Mouse (Mus musculus) forebrain, embryonic 14.5 days (tissue): ENCODE measurements around the gene Ankrd55. TPM values are rescaled to one million over a fixed set of nuclear protein-coding genes. Genes with fewer than 3 reads are reported as not detected.

Source experiments
- ATAC-seq: fragments of 200-750 bp; cut with Nextera tagmentation; 2 replicates; pipeline ENCODE4 v1.8.0; 2017; ENCODE audit warnings: mild to moderate bottlenecking, moderate library complexity
- DNase-seq: peaks from one replicate; pipeline ENCODE4 v3.0.0-alpha.2; 2015; ENCODE audit warnings: low spot score
- H3K27ac ChIP-seq: fragments of 300-500 bp; sonication (generic); 2 replicates; pipeline ENCODE4 v1.5.1; 2014; ENCODE audit warnings: low read depth, mild to moderate bottlenecking, control low read depth, low read length, moderate library complexity
- H3K27me3 ChIP-seq: fragments of 300-500 bp; sonication (generic); replicated peaks from 2 replicates; pipeline ENCODE4 v1.6.1; 2014; ENCODE audit warnings: low read length, control low read depth, mixed read lengths; ENCODE audit not compliant: control insufficient read depth, insufficient read depth
- H3K36me3 ChIP-seq: fragments of 300-500 bp; sonication (generic); 2 replicates; pipeline ENCODE4 v1.6.1; 2014; ENCODE audit warnings: low read length, control low read depth; ENCODE audit not compliant: control insufficient read depth, insufficient read depth
- H3K4me1 ChIP-seq: fragments of 300-500 bp; sonication (generic); 2 replicates; pipeline ENCODE4 v1.6.1; 2014; ENCODE audit warnings: antibody characterized with exemption, low read length, control low read depth; ENCODE audit not compliant: control insufficient read depth, insufficient read depth
- H3K4me2 ChIP-seq: fragments of 300-500 bp; sonication (generic); 2 replicates; pipeline ENCODE4 v1.6.1; 2014; ENCODE audit warnings: mild to moderate bottlenecking, control low read depth, low read length
- H3K4me3 ChIP-seq: fragments of 300-500 bp; sonication (generic); 2 replicates; pipeline ENCODE4 v1.5.1; 2014; ENCODE audit warnings: low read depth, low read length, control low read depth
- H3K9ac ChIP-seq: fragments of 300-500 bp; sonication (generic); 2 replicates; pipeline ENCODE4 v1.6.1; 2014; ENCODE audit warnings: mild to moderate bottlenecking, low read length, control low read depth, moderate library complexity
- H3K9me3 ChIP-seq: fragments of 300-500 bp; sonication (generic); replicated peaks from 2 replicates; pipeline ENCODE4 v1.6.1; 2016; ENCODE audit warnings: low read length, control low read depth, mixed read lengths; ENCODE audit not compliant: control insufficient read depth
- WGBS: fragments of 180-500 bp; shearing (Covaris S2); extraction: QIAGEN DNeasy Blood & Tissue Kit; methylation state at CpG from one replicate; pipeline ENCODE4 v1.1.7; 2014; 5-methylcytosine and 5-hydroxymethylcytosine counted together
- polyA plus RNA-seq: library from polyadenylated mRNA; unstranded; fragments of >200 nt; fragmentation: Nextera tagmentation; extraction: Ambion mirVana; gene quantifications from 2 replicates; pipeline ENCODE4 v1.2.1, GENCODE M21; 2014

Gene Ankrd55
- polyA plus RNA-seq, 1 experiment from 2014 or later, result 2.6 TPM

DNA sequence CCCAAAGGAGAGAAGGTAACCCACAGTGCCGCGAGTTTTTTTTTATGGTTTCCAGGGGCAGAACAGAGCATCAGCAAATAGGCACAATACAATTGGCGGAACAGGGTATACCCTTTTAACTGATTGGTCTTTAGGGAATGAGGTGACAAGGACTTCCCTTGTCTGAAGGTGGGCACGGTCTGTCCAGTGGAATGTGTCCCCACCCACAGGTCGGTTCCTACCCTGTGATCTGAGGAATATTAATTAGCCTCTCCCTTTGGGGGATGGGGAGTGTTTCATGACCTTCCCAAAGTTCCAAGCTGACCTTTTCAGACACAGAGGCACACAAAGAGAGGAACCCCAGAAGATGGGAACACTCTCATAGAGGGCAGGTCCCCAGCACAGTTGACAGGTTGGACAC, 124.6 kb downstream of the Ankrd55 start:
- no peak overlapping the region for H3K4me2 ChIP-seq
- no peaks in the 10 kb centered on the region for H3K36me3 ChIP-seq
- WGBS, result 76% methylated on average over 5 of the region's 5 CpGs
- no peak overlapping the region for H3K9ac ChIP-seq
- no peaks in the 10 kb centered on the region for H3K4me1 ChIP-seq
- no peak overlapping the region for H3K4me3 ChIP-seq
- ATAC-seq, result no peak
- H3K27ac ChIP-seq, result no peak overlapping the region
- no peaks in the 10 kb centered on the region for H3K27me3 ChIP-seq
- no peaks in the 10 kb centered on the region for H3K9me3 ChIP-seq
- DNase-seq, result no peak

DNA sequence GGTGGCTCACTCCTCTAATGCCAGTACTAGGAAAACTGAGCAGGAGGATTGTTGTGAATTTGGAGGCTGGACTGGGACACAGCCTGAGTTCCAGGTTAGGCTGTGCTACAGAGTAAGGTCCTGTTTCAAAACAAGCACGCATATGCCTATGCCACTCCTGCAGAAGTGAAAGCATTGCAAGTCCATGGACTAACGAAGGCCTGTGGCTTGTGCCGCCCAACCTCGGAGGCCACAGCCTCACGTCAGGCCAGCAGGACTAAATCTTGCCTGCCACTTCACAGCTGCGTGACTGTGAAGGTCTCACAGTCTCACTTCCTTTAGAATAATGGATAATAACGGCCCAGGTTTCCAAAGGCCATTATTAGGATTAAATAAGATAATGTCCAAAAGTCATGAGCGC, 125.4 kb downstream of the Ankrd55 start:
- DNase-seq (no peak), ATAC-seq (no peak)
- 56% methylated on average over 8 of the region's 8 CpGs for WGBS

DNA sequence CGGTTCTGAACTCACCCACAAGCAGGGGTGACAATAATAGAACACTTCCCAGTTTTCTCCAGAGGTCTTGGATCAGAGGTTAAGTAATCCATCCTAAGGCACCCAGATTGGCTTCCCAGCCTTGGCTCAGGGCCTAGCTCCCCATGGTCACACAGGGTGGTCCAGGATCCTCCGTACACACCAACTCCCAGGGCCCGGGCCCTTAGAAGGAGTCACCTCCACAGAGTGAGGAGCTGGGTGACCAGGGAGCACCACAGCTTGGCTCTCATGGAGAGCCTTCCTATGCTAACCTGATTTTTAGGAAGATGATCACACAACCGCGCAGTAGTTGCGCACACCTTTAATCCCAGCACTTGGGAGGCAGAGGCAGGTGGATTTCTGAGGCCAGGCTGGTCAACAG, 127.6 kb downstream of the Ankrd55 start:
- H3K9me3 ChIP-seq, result no peaks in the 10 kb centered on the region
- 77% methylated on average over 6 of the region's 6 CpGs for WGBS

More for the DNA sequence above, 125.4 kb downstream of the Ankrd55 start:
- Histone ChIP-seq H3K27ac (no peak overlapping the region), H3K4me2 (no peak overlapping the region), H3K9me3 (no peaks in the 10 kb centered on the region), H3K4me3 (no peak overlapping the region), H3K9ac (no peak overlapping the region), H3K36me3 (no peaks in the 10 kb centered on the region), H3K27me3 (no peaks in the 10 kb centered on the region), H3K4me1 (no peaks in the 10 kb centered on the region)

DNA sequence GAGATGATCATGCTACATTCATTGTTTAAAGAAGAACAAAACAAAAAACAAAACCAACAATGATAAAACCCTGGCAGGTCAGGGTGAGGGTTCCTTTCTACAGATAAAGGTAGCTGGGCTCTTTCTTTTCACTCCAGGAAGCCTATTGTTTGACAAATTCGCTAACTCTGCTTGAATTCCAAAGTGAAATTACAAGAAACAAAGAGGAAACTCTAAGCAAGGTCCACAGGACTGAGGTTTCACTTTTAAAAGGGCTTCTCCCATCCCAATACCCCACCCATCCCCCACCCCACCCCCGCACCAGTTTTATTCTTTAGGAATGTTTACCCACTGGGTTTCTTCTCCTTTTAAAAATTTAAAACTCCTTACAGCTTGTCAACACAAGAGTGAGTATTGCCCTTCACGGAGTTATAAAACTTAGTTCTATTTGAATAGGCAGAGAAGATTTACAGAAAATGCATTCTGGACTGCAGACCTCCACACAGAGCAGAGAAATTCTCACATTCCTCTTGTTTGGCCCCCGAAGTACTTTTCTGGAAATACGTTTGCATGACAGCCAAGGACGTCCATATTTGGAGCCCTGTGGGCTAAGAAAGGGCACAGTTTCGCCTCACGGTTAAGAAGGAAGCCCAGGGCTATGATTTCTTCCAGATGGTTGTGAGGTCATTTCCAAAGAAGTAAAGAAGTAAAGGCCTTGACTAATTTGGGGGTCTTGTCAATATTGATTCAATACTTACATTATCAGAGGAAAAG, 128.3 kb downstream of the Ankrd55 start:
- Histone ChIP-seq H3K36me3 (no peaks in the 10 kb centered on the region), H3K9me3 (no peaks in the 10 kb centered on the region), H3K9ac (no peak overlapping the region), H3K27me3 (no peaks in the 10 kb centered on the region), H3K4me2 (no peak overlapping the region), H3K4me1 (no peaks in the 10 kb centered on the region), H3K4me3 (no peak overlapping the region), H3K27ac (no peak overlapping the region)
- DNase-seq (no peak), ATAC-seq (no peak)
- WGBS, result 22% methylated on average over 8 of the region's 8 CpGs

More for the DNA sequence above, 127.6 kb downstream of the Ankrd55 start:
- no peaks in the 10 kb centered on the region for H3K36me3 ChIP-seq
- H3K27me3 ChIP-seq, result no peaks in the 10 kb centered on the region
- no peak overlapping the region for H3K27ac ChIP-seq
- no peak overlapping the region for H3K4me2 ChIP-seq
- DNase-seq (no peak), ATAC-seq (no peak)
- H3K4me1 ChIP-seq, result no peaks in the 10 kb centered on the region
- no peak overlapping the region for H3K4me3 ChIP-seq
- no peak overlapping the region for H3K9ac ChIP-seq

DNA sequence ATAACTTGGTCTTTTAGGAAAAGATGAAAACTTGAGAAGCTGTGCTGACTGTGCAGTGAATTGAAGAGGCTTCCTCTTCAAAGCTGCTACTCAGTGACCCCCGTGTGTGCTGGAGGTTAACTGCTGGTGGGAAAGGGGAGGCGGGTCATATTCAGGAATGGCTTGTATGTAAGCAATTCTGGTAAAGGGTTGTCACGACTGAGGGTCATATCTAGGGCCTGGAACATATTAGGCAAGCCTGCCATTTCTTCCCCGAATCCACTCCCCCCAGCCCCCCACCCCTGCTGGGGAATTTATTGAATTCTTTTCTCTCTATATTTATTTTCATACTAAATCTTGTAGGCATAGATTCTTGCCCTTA, 128.9 kb downstream of the Ankrd55 start:
- WGBS, result 44% methylated on average over 4 of the region's 4 CpGs
- H3K27me3 ChIP-seq, result no peaks in the 10 kb centered on the region
- H3K4me1 ChIP-seq, result no peaks in the 10 kb centered on the region
- no peaks in the 10 kb centered on the region for H3K9me3 ChIP-seq
- H3K27ac ChIP-seq, result no peak overlapping the region
- no peak for DNase-seq
- no peak overlapping the region for H3K4me2 ChIP-seq
- H3K9ac ChIP-seq, result no peak overlapping the region
- ATAC-seq, result no peak
- H3K4me3 ChIP-seq, result no peak overlapping the region
- no peaks in the 10 kb centered on the region for H3K36me3 ChIP-seq

DNA sequence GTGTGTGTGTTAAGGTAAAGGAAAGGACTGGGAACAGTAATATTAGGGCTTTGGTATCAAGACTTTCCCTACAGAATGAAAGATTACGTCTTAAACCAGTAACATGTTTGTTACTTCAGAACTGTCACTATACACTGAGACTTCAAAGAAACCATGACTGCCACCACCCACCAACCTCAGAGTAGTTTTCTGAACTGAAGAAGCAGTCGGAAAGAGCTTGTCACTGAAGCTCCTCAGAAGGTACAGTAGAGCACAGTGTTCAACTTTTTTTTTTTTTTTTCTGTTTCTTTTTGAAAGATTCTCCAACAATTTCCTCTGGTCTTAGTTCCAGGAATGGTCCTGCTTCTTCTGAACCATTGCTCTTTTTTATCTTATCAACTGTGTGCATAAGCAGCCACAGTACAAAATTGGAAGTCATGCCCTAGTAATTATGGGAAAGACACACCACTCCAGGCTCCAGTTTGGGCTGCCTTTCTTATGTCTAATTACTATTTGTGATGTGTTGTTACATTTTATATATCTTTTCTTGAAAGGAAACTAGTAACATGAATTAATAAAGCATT, 129.7 kb downstream of the Ankrd55 start:
- Histone ChIP-seq H3K4me2 (no peak overlapping the region), H3K4me3 (no peak overlapping the region), H3K27me3 (no peaks in the 10 kb centered on the region), H3K36me3 (no peaks in the 10 kb centered on the region), H3K4me1 (no peaks in the 10 kb centered on the region), H3K9ac (no peak overlapping the region), H3K9me3 (no peaks in the 10 kb centered on the region), H3K27ac (no peak overlapping the region)
- WGBS, result 86% methylated on average over 2 of the region's 2 CpGs
- ATAC-seq (no peak), DNase-seq (no peak)

DNA sequence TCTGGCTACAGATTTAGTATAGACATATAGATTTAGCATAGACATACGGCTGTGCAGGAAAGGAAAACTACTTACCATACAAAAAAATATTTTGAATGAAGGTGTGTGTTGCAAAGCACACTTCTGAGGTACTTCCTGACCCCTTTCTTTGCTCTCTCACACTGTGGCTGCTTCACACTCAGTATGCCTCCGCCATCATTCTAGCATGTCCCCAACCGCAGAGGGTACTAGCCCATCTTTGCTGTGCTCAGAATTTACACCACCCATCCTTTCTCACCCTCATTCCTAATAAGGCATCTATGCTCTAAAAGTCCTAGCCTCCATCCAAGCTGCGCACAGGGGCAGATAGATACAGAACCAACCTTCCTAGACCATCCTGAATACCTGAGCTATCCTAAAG, 130.3 kb downstream of the Ankrd55 start:
- H3K27me3 ChIP-seq, result no peaks in the 10 kb centered on the region
- DNase-seq (no peak), ATAC-seq (no peak)
- H3K4me2 ChIP-seq, result no peak overlapping the region
- no peaks in the 10 kb centered on the region for H3K36me3 ChIP-seq
- WGBS, result 95% methylated on average over 4 of the region's 4 CpGs
- no peak overlapping the region for H3K4me3 ChIP-seq
- H3K9ac ChIP-seq, result no peak overlapping the region
- no peak overlapping the region for H3K27ac ChIP-seq
- no peaks in the 10 kb centered on the region for H3K9me3 ChIP-seq
- H3K4me1 ChIP-seq, result no peaks in the 10 kb centered on the region

DNA sequence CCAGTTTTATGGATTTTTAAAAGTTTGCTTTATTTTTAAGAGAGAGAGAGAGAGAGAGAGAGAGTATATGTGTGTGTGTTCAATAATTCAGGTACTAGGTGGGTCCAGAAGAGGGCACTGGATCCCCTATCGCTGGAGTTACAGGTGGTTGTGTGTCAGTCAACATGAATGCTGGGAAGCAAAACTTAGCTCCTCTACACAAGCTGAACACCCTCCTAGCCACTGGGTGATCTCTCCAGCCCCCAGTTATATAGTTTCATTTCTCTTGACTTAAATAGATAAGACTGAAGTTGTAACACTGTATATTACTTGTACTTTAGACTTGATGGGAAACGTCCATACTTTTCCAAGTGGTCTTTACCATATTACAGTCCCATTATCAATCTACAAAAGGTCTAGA, 136.0 kb downstream of the Ankrd55 start:
- Histone ChIP-seq H3K36me3 (no peaks in the 10 kb centered on the region), H3K4me3 (no peak overlapping the region), H3K9me3 (no peaks in the 10 kb centered on the region), H3K4me1 (no peaks in the 10 kb centered on the region), H3K9ac (no peak overlapping the region), H3K27me3 (no peaks in the 10 kb centered on the region), H3K27ac (no peak overlapping the region), H3K4me2 (no peak overlapping the region)
- ATAC-seq, result no peak
- no peak for DNase-seq
- 85% methylated on average over 2 of the region's 2 CpGs for WGBS

DNA sequence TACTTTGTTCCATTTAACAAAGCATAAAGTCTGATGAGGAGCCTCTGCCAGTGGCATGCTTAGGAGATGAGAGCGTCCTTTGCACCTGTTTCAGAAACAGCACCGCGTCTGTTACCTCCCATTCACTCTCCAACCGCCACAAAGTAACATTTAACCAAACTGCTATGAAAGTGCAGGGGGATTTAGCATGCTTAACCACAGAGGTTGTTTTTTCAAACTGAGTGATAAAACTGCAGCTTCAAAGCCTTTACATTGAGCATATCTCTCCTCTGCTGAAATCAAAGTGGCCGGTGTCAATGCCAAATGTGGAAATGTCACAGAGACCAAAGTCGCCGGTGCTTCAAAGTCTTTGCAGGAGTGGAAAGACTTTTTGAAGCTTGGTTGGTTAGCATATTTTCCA, 136.4 kb downstream of the Ankrd55 start:
- WGBS, result 90% methylated on average over 7 of the region's 7 CpGs
- Histone ChIP-seq H3K9me3 (no peaks in the 10 kb centered on the region), H3K4me1 (no peaks in the 10 kb centered on the region), H3K9ac (no peak overlapping the region), H3K4me3 (no peak overlapping the region), H3K27ac (no peak overlapping the region), H3K36me3 (no peaks in the 10 kb centered on the region), H3K4me2 (no peak overlapping the region), H3K27me3 (no peaks in the 10 kb centered on the region)
- DNase-seq (no peak), ATAC-seq (no peak)
